Mouse (Mus musculus): Measurements from ENCODE around the gene Tmem200b.

- TF ChIP-seq CTCF (conservative IDR thresholded peaks at IDR 0.05; ENCODE audit: low read length) (no peak), NANOG (IDR thresholded peaks at IDR 0.05; ENCODE audit: borderline replicate concordance, low read length) (no peak)
These were observed 44.7 kb upstream of the Tmem200b start for GRCm38 (mm10) chr4:131876836-131877235.

All from E14TG2a.4 (cell line).